Mouse (Mus musculus) G1E (cell line): Measurements from ENCODE around the gene Wfdc6a.

Source experiments
- CTCF ChIP-seq: IDR thresholded peaks from 2 replicates; pipeline ENCODE4 v1.5.1; 2012; ENCODE audit warnings: low read depth, low read length, inconsistent platforms, mixed read lengths
- GATA1 ChIP-seq: IDR thresholded peaks from 2 replicates; pipeline ENCODE4 v1.6.1; 2012; ENCODE audit warnings: borderline replicate concordance, low read length, inconsistent platforms, mixed read lengths
- GATA2 ChIP-seq: IDR thresholded peaks from 2 replicates; pipeline ENCODE4 v1.6.1; 2012; ENCODE audit warnings: low read depth, low read length, inconsistent platforms, borderline replicate concordance
- POLR2AphosphoS5 ChIP-seq: IDR thresholded peaks from 2 replicates; pipeline ENCODE4 v1.6.1; 2012; ENCODE audit warnings: low read depth, low read length, inconsistent platforms; ENCODE audit not compliant: insufficient replicate concordance
- TAL1 ChIP-seq: conservative IDR thresholded peaks from 2 replicates; pipeline ENCODE4 v1.6.1; 2012; ENCODE audit warnings: low read depth, low read length, inconsistent platforms, mixed read lengths

GRCm38 (mm10) chr2:164542132-164542531 lies 43.1 kb downstream of the Wfdc6a start:
- TF ChIP-seq TAL1, result no peak
- no peak for TF ChIP-seq CTCF
- no peak for TF ChIP-seq GATA1
- no peak for TF ChIP-seq POLR2AphosphoS5
- TF ChIP-seq GATA2, result no peak
